Mouse (Mus musculus) ES-E14 (cell line): ENCODE measurements around the gene Sapcd2.

Experiments
- CHD2 ChIP-seq: IDR thresholded peaks from 2 replicates; pipeline ENCODE4 v1.6.1; 2014; ENCODE audit warnings: mild to moderate bottlenecking, low read depth, low read length, inconsistent platforms
- HCFC1 ChIP-seq: IDR thresholded peaks from 2 replicates; pipeline ENCODE4 v1.6.1; 2012; ENCODE audit warnings: low read length, inconsistent platforms, borderline replicate concordance; ENCODE audit not compliant: insufficient read depth

GRCm38 (mm10) chr2:25365091-25365761, 6.9 kb upstream of the Sapcd2 start, which contains the start of gene Uap1l1:
- TF ChIP-seq CHD2 (no peak), HCFC1 (no peak)
